Mouse (Mus musculus) ES-Bruce4 (cell line): ENCODE data around the gene Cpeb1.

Experiments used
- CTCF ChIP-seq: IDR thresholded peaks from one replicate; pipeline ENCODE4 v1.8.1; 2011; ENCODE audit warnings: low read depth, low read length
- EP300 ChIP-seq: IDR thresholded peaks from 2 replicates; pipeline ENCODE4 v1.6.1; 2011; ENCODE audit warnings: low read depth, low read length; ENCODE audit not compliant: insufficient read depth
- POLR2A ChIP-seq: IDR thresholded peaks from one replicate; pipeline ENCODE4 v1.8.1; 2011; ENCODE audit warnings: low read length; ENCODE audit not compliant: insufficient read depth

GRCm38 (mm10) chr7:81345447-81346170 lies 109.7 kb downstream of the Cpeb1 start:
- no peak for TF ChIP-seq CTCF
- TF ChIP-seq EP300, result no peak
- TF ChIP-seq POLR2A, result no peak
